Mouse (Mus musculus): Measurements from ENCODE around the gene Slc29a1.
A peak's percentile ranks its signal among the peaks of the same experiment; 100 is the strongest.

The Slc29a1 gene

GRCm38 (mm10) chr17:45551816-45552451 lies 47.5 kb downstream of the Slc29a1 start:
- peak; percentile 56 to 64 for DNase-seq (ENCODE audit: low spot score in 2 of 2)

- no peak for DNase-seq (ENCODE audit: low spot score in 2 of 2)
Observed at GRCm38 (mm10) chr17:45551249-45551796, 48.1 kb downstream of the Slc29a1 start.

GRCm38 (mm10) chr17:45550253-45550652 lies 49.2 kb downstream of the Slc29a1 start:
- no peak for DNase-seq (ENCODE audit: low spot score in 2 of 2)

- no peak for DNase-seq (ENCODE audit: low spot score in 2 of 2)
Observed at GRCm38 (mm10) chr17:45549617-45550181, 49.7 kb downstream of the Slc29a1 start, which contains the start of gene Tmem151b. TSS of gene Tmem151b (minus strand) at chr17:45549677.

GRCm38 (mm10) chr17:45548541-45549512 lies 50.6 kb downstream of the Slc29a1 start:
- no peak for DNase-seq (ENCODE audit: low spot score in 2 of 2)

GRCm38 (mm10) chr17:45547461-45548190 lies 51.8 kb downstream of the Slc29a1 start:
- no peak for DNase-seq (ENCODE audit: low spot score in 2 of 2)

- DNase-seq (ENCODE audit: low spot score in 2 of 2) = no peak
Observed at GRCm38 (mm10) chr17:45546941-45547340, 52.5 kb downstream of the Slc29a1 start.

- no peak for DNase-seq (ENCODE audit: low spot score in 2 of 2)
Observed at GRCm38 (mm10) chr17:45545278-45545961, 54.0 kb downstream of the Slc29a1 start.

GRCm38 (mm10) chr17:45544873-45545277 lies 54.5 kb downstream of the Slc29a1 start:
- DNase-seq (ENCODE audit: low spot score in 2 of 2) = no peak

- no peak for DNase-seq (ENCODE audit: low spot score in 2 of 2)
Observed at GRCm38 (mm10) chr17:45544001-45544872, 55.2 kb downstream of the Slc29a1 start.

GRCm38 (mm10) chr17:45543115-45543514 lies 56.3 kb downstream of the Slc29a1 start:
- DNase-seq (ENCODE audit: low spot score in 2 of 2) = no peak

- no peak for DNase-seq (ENCODE audit: low spot score in 2 of 2)
Observed at GRCm38 (mm10) chr17:45542705-45543104, 56.7 kb downstream of the Slc29a1 start.

GRCm38 (mm10) chr17:45542129-45542528 lies 57.3 kb downstream of the Slc29a1 start:
- no peak for DNase-seq (ENCODE audit: low spot score in 2 of 2)

GRCm38 (mm10) chr17:45539664-45540063 lies 59.7 kb downstream of the Slc29a1 start:
- DNase-seq (ENCODE audit: low spot score in 2 of 2) = no peak

GRCm38 (mm10) chr17:45538394-45538793 lies 61.0 kb downstream of the Slc29a1 start:
- no peak for DNase-seq (ENCODE audit: low spot score in 2 of 2)

- no peak for DNase-seq (ENCODE audit: low spot score in 2 of 2)
Observed at GRCm38 (mm10) chr17:45536264-45536663, 63.1 kb downstream of the Slc29a1 start.

All from heart, adult 9 months (tissue).